8 mouse cellular contexts compared by ENCODE assay signal in genomic region chr10:117717583-117717982, GRCm38 (mm10). TPM values are rescaled to one million over a fixed set of nuclear protein-coding genes. Genes with fewer than 3 reads are reported as not detected.
DNase-seq lines count a peak whose midpoint lies in the region; ATAC-seq and TF ChIP-seq lines count a peak whose summit lies in the region.

No protein-coding gene starts in this region.

- no peak overlapping the region for H3K27ac ChIP-seq in kidney, embryonic 16.5 days (ENCODE audit: low read length)
- no peak overlapping the region for H3K27ac ChIP-seq in midbrain, postnatal 0 days (ENCODE audit: low read depth, low read length)

- no peaks in the 10 kb centered on the region for H3K36me3 ChIP-seq in kidney, embryonic 16.5 days (ENCODE audit: insufficient read depth, low read length)
- no peaks in the 10 kb centered on the region for H3K36me3 ChIP-seq in midbrain, postnatal 0 days (ENCODE audit: insufficient read depth, low read length)

- no peaks in the 10 kb centered on the region for H3K9me3 ChIP-seq in kidney, embryonic 16.5 days (ENCODE audit: low read length)
- no peaks in the 10 kb centered on the region for H3K9me3 ChIP-seq in midbrain, postnatal 0 days (ENCODE audit: low read length)

- no peak overlapping the region for H3K4me3 ChIP-seq in kidney, embryonic 16.5 days (ENCODE audit: low read length)
- no peak overlapping the region for H3K4me3 ChIP-seq in midbrain, postnatal 0 days (ENCODE audit: low read depth, low read length)

- 8% methylated on average over 4 of the region's 4 CpGs for WGBS in kidney, embryonic 16.5 days
- 19% methylated on average over 4 of the region's 4 CpGs for WGBS in midbrain, postnatal 0 days

- H3K9ac ChIP-seq in kidney, embryonic 16.5 days (replicated peaks; ENCODE audit: low read length), result no peak overlapping the region
- H3K9ac ChIP-seq in midbrain, postnatal 0 days (replicated peaks; ENCODE audit: low read length, poor library complexity, severe bottlenecking), result no peak overlapping the region

- DNase-seq in 416B (ENCODE audit: low read depth), result peak; percentile 84
- peak; percentile 53 for DNase-seq in R1 (ENCODE audit: low read depth, low spot score)
- DNase-seq in midbrain, postnatal 0 days (ENCODE audit: low spot score), result no peak
- DNase-seq in layer of hippocampus, postnatal 36 days, result no peak
- DNase-seq in left cerebral cortex, adult 18-20 months (ENCODE audit: low spot score in 2 of 2), result no peak

- TF ChIP-seq CTCF in midbrain, postnatal 0 days (IDR thresholded peaks at IDR 0.05), result no peak

- no peak overlapping the region for H3K4me2 ChIP-seq in kidney, embryonic 16.5 days (replicated peaks; ENCODE audit: low read depth, low read length)
- no peak overlapping the region for H3K4me2 ChIP-seq in midbrain, postnatal 0 days (ENCODE audit: low read depth, low read length, poor library complexity, severe bottlenecking)

- peaks cover 9% of the 10 kb centered on the region for H3K4me1 ChIP-seq in kidney, embryonic 16.5 days (ENCODE audit: insufficient read depth, low read length)
- H3K4me1 ChIP-seq in midbrain, postnatal 0 days (ENCODE audit: insufficient read depth, low read length), result no peaks in the 10 kb centered on the region

- peak; percentile 58 for ATAC-seq in granulocyte monocyte progenitor cell, adult 5-6 weeks (replicated peaks; ENCODE audit: poor library complexity, severe bottlenecking)
- peak; percentile 82 for ATAC-seq in kidney, embryonic 16.5 days (ENCODE audit: low FRiP score, low TSS enrichment)
- peak; percentile 73 for ATAC-seq in megakaryocyte, adult 5-6 weeks (ENCODE audit: poor library complexity, severe bottlenecking)
- ATAC-seq in midbrain, postnatal 0 days (ENCODE audit: low FRiP score), result no peak

- no peaks in the 10 kb centered on the region for H3K27me3 ChIP-seq in kidney, embryonic 16.5 days (ENCODE audit: insufficient read depth, low read length)
- H3K27me3 ChIP-seq in midbrain, postnatal 0 days (ENCODE audit: insufficient read depth, low read length), result no peaks in the 10 kb centered on the region

RNA-seq across cellular contexts. Expression of gene Mdm2, which starts 7.0 kb away (rescaled TPM):
- total RNA-seq in granulocyte monocyte progenitor cell, adult 5-6 weeks (2014; fragmentation: Nextera tagmentation), result 43.0 and 62.0 TPM in 2 replicates
- 45.3 and 47.9 TPM in 2 replicates for total RNA-seq in granulocyte monocyte progenitor cell, adult 5-6 weeks (2017)
- 46.0 and 50.1 TPM in 2 replicates for polyA plus RNA-seq in kidney, embryonic 16.5 days (2015; fragmentation: Nextera tagmentation; extraction: Ambion mirVana)
- 86.3 and 89.1 TPM in 2 replicates for total RNA-seq in megakaryocyte, adult 5-6 weeks (2015)
- total RNA-seq in megakaryocyte, adult 5-6 weeks (2017), result 80.3 and 117 TPM in 2 replicates
- total RNA-seq in midbrain, postnatal 0 days (2014; rRNA removed), result 65.1 and 69.9 TPM in 2 replicates
- polyA plus RNA-seq in midbrain, postnatal 0 days (2015; fragmentation: Nextera tagmentation; extraction: Ambion mirVana), result 23.2 and 28.7 TPM in 2 replicates
- 10 to 100 TPM; 59.2 to 71.3 TPM for total RNA-seq in layer of hippocampus, postnatal 36 days (2021)
- 10 to 100 TPM; 53.5 to 56.2 TPM for total RNA-seq in left cerebral cortex, adult 18-20 months (2021)

RNA-seq across cellular contexts. Expression of gene Slc35e3, which starts 28.6 kb away (rescaled TPM):
- 6.1 and 12.7 TPM in 2 replicates for total RNA-seq in granulocyte monocyte progenitor cell, adult 5-6 weeks (2014; fragmentation: Nextera tagmentation)
- 14.4 and 18.9 TPM in 2 replicates for total RNA-seq in granulocyte monocyte progenitor cell, adult 5-6 weeks (2017)
- 15.2 and 17.3 TPM in 2 replicates for polyA plus RNA-seq in kidney, embryonic 16.5 days (2015; fragmentation: Nextera tagmentation; extraction: Ambion mirVana)
- 4.2 and 5.3 TPM in 2 replicates for total RNA-seq in megakaryocyte, adult 5-6 weeks (2015)
- 5.3 and 7.8 TPM in 2 replicates for total RNA-seq in megakaryocyte, adult 5-6 weeks (2017)
- 29.7 and 31.0 TPM in 2 replicates for total RNA-seq in midbrain, postnatal 0 days (2014; rRNA removed)
- 23.7 and 24.4 TPM in 2 replicates for polyA plus RNA-seq in midbrain, postnatal 0 days (2015; fragmentation: Nextera tagmentation; extraction: Ambion mirVana)
- total RNA-seq in layer of hippocampus, postnatal 36 days (2021), result 10 to 100 TPM; 31.2 to 33.7 TPM
- 10 to 100 TPM; 29.9 to 30.8 TPM for total RNA-seq in left cerebral cortex, adult 18-20 months (2021)

Comparison
In these comparisons a context has a peak if more than half of its experiments do, and no peak if none do; other contexts are left out.
1. DNase-seq: peak in 416B (single experiment) and R1 (single experiment); none in midbrain, postnatal 0 days (single experiment), layer of hippocampus, postnatal 36 days (0 of 2) and left cerebral cortex, adult 18-20 months (0 of 2).